Mouse (Mus musculus): Measurements from ENCODE around the gene Spon1.

Spon1 gene

GRCm38 (mm10) chr7:114063534-114063933 is 297.7 kb downstream of the Spon1 start:
- DNase-seq (ENCODE audit: low spot score), result no peak

GRCm38 (mm10) chr7:114063966-114064365 is 298.2 kb downstream of the Spon1 start:
- no peak for DNase-seq (ENCODE audit: low spot score)

DNA sequence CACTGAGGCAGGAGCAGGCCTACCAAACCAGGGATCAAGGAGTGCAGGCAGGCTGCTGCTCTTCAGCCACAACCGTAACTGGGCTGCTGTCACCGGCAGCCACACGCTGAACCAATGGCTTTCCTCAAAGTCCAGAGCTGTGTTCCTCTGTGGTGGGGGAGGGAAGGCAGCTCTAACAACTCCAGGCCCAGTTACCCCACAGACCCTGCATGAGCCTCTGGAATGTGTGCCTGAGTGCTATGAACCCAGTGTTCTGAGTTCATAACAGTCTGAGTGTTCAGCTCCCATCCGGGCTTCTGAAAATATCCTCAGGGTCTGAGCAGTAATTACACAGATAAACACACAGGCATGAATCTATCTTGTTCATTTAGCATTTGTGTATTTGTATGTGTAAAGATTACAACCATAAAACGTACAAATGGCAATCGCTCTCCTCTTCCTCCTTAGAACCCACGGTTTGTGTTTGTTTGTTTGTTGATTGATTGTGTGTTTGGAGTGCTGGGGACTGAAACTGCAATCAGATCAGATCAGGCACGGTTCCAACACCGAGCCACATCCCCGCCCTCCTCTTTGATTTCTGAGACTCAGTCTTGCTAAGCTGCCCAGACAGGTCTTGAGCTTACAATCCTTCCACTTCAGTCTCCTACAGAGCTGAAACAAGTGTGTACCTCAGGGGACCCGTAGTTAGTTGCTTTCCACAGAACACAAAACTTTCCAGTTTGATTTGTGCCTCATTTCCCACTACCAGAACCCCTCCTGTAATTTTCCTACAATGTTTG is 299.8 kb downstream of the Spon1 start:
- DNase-seq (ENCODE audit: low spot score), result no peak

GRCm38 (mm10) chr7:114066529-114067178 is 300.9 kb downstream of the Spon1 start:
- peak; percentile 51 for DNase-seq (ENCODE audit: low spot score)

DNA sequence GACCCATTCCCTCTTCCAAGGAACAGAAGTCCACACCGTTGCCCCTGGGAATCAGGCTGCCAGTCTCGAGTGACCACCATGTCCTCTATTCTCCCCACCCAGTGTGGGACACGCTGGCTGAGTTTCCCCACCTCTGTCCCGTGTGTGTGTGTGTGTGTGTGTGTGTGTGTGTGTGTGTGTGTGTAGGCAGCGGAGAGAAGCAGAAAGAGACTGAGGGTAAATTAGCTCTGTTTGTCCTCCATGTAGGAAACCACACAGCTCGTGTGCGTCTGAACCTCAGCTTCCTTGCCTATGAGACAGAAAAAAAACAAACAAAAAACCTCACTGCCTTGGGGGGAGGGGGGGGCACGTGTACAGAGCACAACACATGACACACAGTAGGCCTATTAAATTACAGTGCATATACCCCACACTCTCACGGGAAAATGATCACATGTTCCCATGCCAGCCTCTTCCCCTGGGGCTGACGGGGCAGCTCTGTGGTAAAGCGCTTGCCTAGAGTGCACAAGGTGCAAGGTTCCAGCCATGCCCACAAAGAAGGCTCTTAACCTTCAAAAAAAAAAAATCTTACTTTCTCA is 303.2 kb downstream of the Spon1 start:
- DNase-seq (ENCODE audit: low spot score), result peak; percentile 31

- no peak for DNase-seq (ENCODE audit: low spot score)
Measured at GRCm38 (mm10) chr7:114069726-114070457, 304.1 kb downstream of the Spon1 start.

GRCm38 (mm10) chr7:114070458-114070840 is 304.7 kb downstream of the Spon1 start:
- DNase-seq (ENCODE audit: low spot score), result no peak

DNA sequence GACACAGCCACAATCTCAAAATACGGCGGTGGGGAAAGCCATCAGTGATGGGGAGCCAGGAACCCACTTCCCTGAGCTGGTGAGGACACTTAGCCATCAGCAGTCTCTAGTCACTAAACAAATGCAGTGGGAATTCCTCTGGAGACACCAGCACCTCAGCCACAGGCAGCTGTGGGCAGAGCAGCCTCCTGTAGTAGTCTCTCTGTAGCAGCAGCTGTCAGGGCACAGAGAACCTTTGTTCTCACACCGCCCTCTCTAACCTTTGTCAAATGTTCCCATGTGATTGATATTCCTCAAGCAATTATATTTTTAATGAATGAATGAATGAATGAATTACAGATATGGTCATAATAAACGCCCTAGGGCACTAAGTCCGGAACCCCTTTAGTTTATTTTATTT is 305.6 kb downstream of the Spon1 start:
- no peak for DNase-seq (ENCODE audit: low spot score)

- no peak for DNase-seq (ENCODE audit: low spot score)
Measured at GRCm38 (mm10) chr7:114071851-114072616, 306.2 kb downstream of the Spon1 start.

DNA sequence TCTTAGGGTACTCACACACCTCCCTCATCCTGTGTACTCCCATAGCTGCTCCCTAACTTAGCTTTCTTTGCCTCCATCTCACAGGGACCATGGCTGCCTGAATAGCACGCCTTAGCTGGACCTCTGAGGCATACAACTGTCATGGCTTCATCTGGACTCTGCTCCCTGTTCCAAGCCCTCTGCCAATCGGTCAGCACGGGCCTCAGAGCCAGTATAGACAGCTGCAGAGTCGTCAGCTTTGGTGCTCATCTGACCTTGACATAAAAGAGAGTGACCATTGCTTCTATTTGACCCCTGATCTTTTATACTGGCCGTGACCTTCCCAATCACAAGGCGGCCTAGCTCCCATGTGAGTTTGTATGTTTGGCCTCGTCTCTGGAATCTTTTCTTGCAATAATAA is 308.3 kb downstream of the Spon1 start:
- DNase-seq (ENCODE audit: low spot score), result no peak

DNA sequence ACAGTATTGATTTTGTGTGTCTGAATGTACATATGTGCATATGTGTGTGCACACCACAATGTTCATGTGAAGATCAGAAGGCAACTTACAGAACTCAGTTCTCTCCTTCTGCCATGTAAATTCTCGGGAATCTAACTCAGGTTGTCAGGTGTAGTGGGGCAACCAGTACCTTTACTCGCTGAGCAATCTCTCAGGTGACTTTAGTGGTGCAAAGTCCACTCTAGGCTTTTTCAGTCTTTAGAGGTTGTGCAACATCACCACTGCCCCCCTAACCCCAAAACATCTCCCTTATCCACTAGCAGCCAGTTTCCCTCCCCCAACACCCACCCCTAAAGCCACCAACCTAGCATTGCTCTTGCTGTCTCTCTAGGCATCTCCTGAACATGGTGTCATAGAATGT is 308.8 kb downstream of the Spon1 start:
- no peak for DNase-seq (ENCODE audit: low spot score)

DNA sequence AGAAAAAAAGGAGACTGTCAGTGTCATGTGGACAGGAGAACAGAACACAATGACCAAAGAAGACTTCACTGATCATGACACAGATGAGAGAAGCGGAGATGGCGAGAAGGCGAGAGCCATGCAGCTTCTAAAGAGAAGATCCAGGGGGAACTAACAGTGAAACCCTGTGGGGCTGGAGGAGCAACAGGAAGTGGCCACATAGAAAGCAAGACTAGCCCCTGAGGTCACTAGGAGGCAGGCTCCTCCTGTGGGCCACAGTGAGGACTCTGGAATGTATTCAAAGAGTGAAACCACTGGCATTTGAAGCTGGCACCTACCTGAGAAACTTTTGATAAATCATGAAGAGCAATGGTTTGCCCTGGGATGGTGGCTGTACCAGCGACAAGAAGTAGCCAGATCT is 313.5 kb downstream of the Spon1 start:
- no peak for DNase-seq (ENCODE audit: low spot score)

DNA sequence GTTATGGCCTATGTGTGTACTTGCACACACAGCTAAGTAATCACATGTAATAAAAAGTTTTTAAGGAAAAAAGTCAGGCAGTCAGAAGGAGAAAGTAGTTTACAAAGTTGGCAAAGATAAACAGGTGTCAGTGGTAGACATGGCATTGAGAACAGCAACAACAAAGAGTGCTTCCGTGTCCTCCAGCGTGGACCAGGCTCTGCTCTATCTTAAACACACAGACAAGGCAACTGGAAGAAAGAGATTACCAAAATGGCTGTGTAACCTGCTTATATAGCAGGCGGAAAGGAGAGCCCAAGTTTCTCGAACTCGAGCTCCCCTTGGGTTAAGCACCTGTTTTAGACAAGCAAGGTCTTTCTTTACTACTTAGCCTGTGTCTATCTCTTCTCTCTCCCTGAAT is 314.5 kb downstream of the Spon1 start:
- no peak for DNase-seq (ENCODE audit: low spot score)

DNA sequence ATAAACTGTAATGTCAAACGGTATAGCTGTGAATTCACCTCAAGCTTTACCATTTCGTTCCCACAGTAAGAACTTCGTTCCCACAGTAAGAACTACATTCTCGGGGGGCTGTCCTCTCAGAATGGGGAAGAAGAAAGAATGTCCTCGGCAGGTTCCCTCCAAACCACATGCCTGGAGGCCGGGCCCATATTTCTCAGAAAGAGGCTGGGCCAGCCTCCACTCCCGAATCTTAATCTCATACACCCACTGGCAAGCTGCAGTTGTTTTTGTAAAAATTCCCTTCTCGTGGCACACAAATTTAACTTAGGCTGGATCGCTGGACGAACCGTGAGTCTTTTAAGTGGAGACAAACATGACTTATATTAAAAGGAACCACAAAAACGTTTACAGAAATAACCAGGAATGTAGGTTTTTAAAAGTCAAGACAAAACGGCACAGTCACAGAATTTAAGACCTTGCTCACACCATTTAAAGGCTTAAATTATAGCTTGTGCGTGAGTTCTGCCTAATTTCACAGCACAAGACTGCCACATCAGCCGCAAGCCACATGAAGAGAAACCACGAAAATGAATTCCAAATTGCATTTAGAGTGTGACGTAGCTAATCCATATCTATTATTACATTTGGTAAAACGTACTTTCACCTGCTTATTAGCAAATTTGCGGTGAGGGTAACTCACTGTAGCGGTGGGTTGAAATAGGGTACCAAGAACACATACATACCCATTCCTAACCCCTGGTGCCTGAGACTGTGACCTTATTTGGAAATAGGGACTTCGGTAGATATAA is 316.0 kb downstream of the Spon1 start:
- DNase-seq (ENCODE audit: low spot score), result no peak

GRCm38 (mm10) chr7:114083088-114083487 is 317.3 kb downstream of the Spon1 start:
- no peak for DNase-seq (ENCODE audit: low spot score)

GRCm38 (mm10) chr7:114083760-114084159 is 318.0 kb downstream of the Spon1 start:
- DNase-seq (ENCODE audit: low spot score), result no peak

- no peak for DNase-seq (ENCODE audit: low spot score)
Measured at GRCm38 (mm10) chr7:114086021-114086710, 320.4 kb downstream of the Spon1 start.

DNA sequence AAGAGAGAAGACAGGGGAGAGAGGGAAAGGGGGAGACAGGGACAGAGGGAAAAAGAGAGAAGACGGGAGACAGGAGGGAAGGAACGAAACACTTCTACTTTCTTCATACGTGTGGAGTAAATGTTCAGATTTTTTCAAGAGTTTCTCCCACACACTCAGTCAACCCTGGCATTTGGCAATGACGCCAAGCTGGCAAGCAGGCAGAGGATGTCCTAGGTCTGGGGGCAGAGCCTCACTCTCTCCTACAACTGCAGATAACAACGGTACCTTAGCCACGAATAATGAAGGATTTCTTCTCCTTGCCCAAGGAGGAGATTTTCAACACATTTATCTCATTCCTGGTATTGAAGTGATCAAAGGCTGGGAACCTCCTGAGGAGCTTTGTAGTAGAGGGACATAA is 321.5 kb downstream of the Spon1 start:
- no peak for DNase-seq (ENCODE audit: low spot score)

- no peak for DNase-seq (ENCODE audit: low spot score)
Measured at GRCm38 (mm10) chr7:114087986-114088385, 322.2 kb downstream of the Spon1 start.

DNA sequence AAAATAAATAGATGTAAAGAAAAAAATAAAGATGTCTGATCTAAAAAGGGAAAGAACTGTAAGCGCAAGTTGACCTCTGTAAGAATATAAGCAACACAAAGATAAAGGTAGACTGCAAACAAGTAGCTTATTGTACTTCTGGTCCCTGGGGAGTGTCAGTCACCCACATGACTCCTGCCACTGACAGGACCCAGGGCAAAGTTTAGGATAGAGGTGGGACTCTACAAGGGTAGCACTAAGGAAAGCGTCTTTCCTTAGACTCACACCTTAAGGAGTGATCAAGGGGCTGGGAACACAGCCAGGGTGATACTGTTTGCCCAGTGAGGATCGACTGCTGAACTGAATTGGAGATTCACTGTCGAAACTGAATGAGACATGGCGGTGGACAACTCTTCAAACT is 323.1 kb downstream of the Spon1 start:
- no peak for DNase-seq (ENCODE audit: low spot score)

DNA sequence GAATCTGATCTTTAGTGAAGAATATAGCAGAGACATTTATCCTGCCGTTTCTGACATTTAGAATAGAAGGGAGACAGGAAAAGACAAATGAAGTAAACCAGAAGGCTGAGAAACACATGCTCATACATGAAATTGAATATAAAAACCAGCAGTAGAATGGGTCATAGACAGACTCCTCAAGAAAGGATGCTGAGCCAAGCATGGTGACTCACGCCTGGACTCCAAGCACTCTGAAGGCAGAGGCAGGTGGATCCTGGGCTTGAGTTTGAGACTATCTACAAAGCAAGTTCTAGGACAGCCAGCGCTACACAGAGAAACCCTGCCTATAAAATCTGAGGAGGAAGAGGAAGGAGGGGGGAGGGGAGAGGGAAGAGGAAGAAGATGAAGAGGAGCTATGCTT is 324.4 kb downstream of the Spon1 start:
- no peak for DNase-seq (ENCODE audit: low spot score)

Measured in spleen, adult 12 weeks (tissue).